Mouse (Mus musculus) adrenal gland, adult (tissue): ENCODE data around the gene Pygl.
"Not testable (repeated sequence)": the region's sequence is repeated elsewhere in the genome, so short reads cannot be mapped to it uniquely, and the experiment has no call there.

Source experiments
- DNase-seq, 2 experiments: peaks; one replicate each; pipeline ENCODE4 v3.0.0; 2022 to 2023; ENCODE audit warnings: low spot score in 1 of 2; ENCODE audit not compliant: inconsistent age in 2 of 2

Pygl gene

GRCm38 (mm10) chr12:70227121-70227932, 4.0 kb downstream of the Pygl start:
- DNase-seq = peak; percentile 81 to 93

- DNase-seq = peak in 1 of 2 experiments; percentile 43
Observed at GRCm38 (mm10) chr12:70226655-70227054, 4.6 kb downstream of the Pygl start.

GRCm38 (mm10) chr12:70223331-70223730, 8.0 kb downstream of the Pygl start:
- no peak for DNase-seq

- DNase-seq = no peak
Observed at GRCm38 (mm10) chr12:70221425-70221824, 9.9 kb downstream of the Pygl start.

- no peak for DNase-seq
Observed at GRCm38 (mm10) chr12:70218795-70219540, 12.3 kb downstream of the Pygl start.

- DNase-seq = no peak
Observed at GRCm38 (mm10) chr12:70216229-70216800, 15.0 kb downstream of the Pygl start.

- DNase-seq = no peak
Observed at GRCm38 (mm10) chr12:70214281-70214680, 17.0 kb downstream of the Pygl start.

- no peak for DNase-seq
Observed at GRCm38 (mm10) chr12:70213601-70214000, 17.7 kb downstream of the Pygl start.

GRCm38 (mm10) chr12:70212501-70212900, 18.8 kb downstream of the Pygl start:
- DNase-seq = no peak

- DNase-seq = no peak
Observed at GRCm38 (mm10) chr12:70208214-70208613, 23.1 kb downstream of the Pygl start.

GRCm38 (mm10) chr12:70204433-70204832, 26.9 kb downstream of the Pygl start:
- DNase-seq = peak in 1 of 2 experiments; percentile 42

GRCm38 (mm10) chr12:70201926-70202529, 29.3 kb downstream of the Pygl start:
- DNase-seq = no peak

- DNase-seq = peak; percentile 31 to 75
Observed at GRCm38 (mm10) chr12:70196341-70196740, 34.9 kb downstream of the Pygl start.

- no peak for DNase-seq
Observed at GRCm38 (mm10) chr12:70195426-70195825, 35.9 kb downstream of the Pygl start.

- DNase-seq = peak in 1 of 2 experiments; percentile 62
Observed at GRCm38 (mm10) chr12:70192267-70192727, 39.0 kb downstream of the Pygl start.

GRCm38 (mm10) chr12:70184173-70184783, 47.0 kb downstream of the Pygl start:
- no peak for DNase-seq

GRCm38 (mm10) chr12:70183507-70183906, 47.8 kb downstream of the Pygl start:
- DNase-seq = not testable (repeated sequence)

GRCm38 (mm10) chr12:70169969-70170368, 61.3 kb downstream of the Pygl start:
- DNase-seq = no peak

- no peak for DNase-seq
Observed at GRCm38 (mm10) chr12:70167950-70168349, 63.3 kb downstream of the Pygl start.

GRCm38 (mm10) chr12:70164741-70165140, 66.5 kb downstream of the Pygl start:
- DNase-seq = no peak

GRCm38 (mm10) chr12:70161057-70161456, 70.2 kb downstream of the Pygl start:
- no peak for DNase-seq
